Mouse (Mus musculus): ENCODE measurements around the gene Gucy2e.

GRCm38 (mm10) chr11:69235285-69236060, 1.4 kb downstream of the Gucy2e start:
- no peak for TF ChIP-seq CTCF (IDR thresholded peaks at IDR 0.05; ENCODE audit: low read depth, low read length)
- TF ChIP-seq POLR2A (IDR thresholded peaks at IDR 0.05; ENCODE audit: borderline replicate concordance, low read depth, low read length): no peak

Data from bone marrow macrophage, adult 2 months (primary cell).